Comparison of ENCODE assay signal across 14 mouse cellular contexts in genomic region chr1:57789831-57790230, GRCm38 (mm10).
"Had no signal": no experiment of that assay in that cellular context is flagged by ENCODE, and none has a peak within 500 bp of the region (broad histone marks: within the 10 kb centered on the region; RNA-seq: fewer than 3 reads in every experiment).

No protein-coding gene starts in this region.

- H3K4me2 ChIP-seq: kidney, embryonic 15.5 days; liver, embryonic 13.5 days; lung, embryonic 15.5 days; neural tube, embryonic 13.5 days; stomach, embryonic 15.5 days had no signal

- H3K9ac ChIP-seq: kidney, embryonic 15.5 days; liver, embryonic 13.5 days; liver, postnatal 0 days; lung, embryonic 15.5 days; neural tube, embryonic 13.5 days; stomach, embryonic 15.5 days had no signal

- H3K27me3 ChIP-seq: kidney, embryonic 15.5 days; liver, embryonic 13.5 days; lung, embryonic 15.5 days; neural tube, embryonic 13.5 days; stomach, embryonic 15.5 days had no signal

- DNase-seq: kidney, adult 2 months; kidney, postnatal 14 days; left cerebral cortex, postnatal 4 days; liver; liver, embryonic 13.5 days; liver, postnatal 0 days; midbrain, embryonic 14.5 days; right cerebral cortex, postnatal 14 days; thymus, adult 2 months; thymus, postnatal 25 days had no signal

- H3K4me1 ChIP-seq: liver, embryonic 13.5 days; neural tube, embryonic 13.5 days had no signal

- H3K36me3 ChIP-seq: kidney, embryonic 15.5 days; liver, embryonic 13.5 days; lung, embryonic 15.5 days; neural tube, embryonic 13.5 days; stomach, embryonic 15.5 days had no signal

- H3K9me3 ChIP-seq: kidney, embryonic 15.5 days; liver, embryonic 13.5 days; lung, embryonic 15.5 days; neural tube, embryonic 13.5 days; stomach, embryonic 15.5 days had no signal

- H3K27ac ChIP-seq: kidney, embryonic 15.5 days; liver, embryonic 13.5 days; lung, embryonic 15.5 days; neural tube, embryonic 13.5 days; stomach, embryonic 15.5 days had no signal

- H3K4me3 ChIP-seq: kidney, embryonic 15.5 days; liver, embryonic 13.5 days; lung, embryonic 15.5 days; neural tube, embryonic 13.5 days; stomach, embryonic 15.5 days had no signal

- ATAC-seq: liver, postnatal 0 days had no signal
